Mouse (Mus musculus) midbrain, embryonic 12.5 days (tissue): ENCODE measurements around the gene Zfp771. TPM values are rescaled to one million over a fixed set of nuclear protein-coding genes. Genes with fewer than 3 reads are reported as not detected.

Experiments
- ATAC-seq: fragments of 200-750 bp; cut with Nextera tagmentation; 2 replicates; pipeline ENCODE4 v1.8.0; 2017; ENCODE audit warnings: low read depth, moderate TSS enrichment, moderate library complexity; ENCODE audit not compliant: low FRiP score
- H3K27ac ChIP-seq: fragments of 300-500 bp; sonication (generic); replicated peaks from 2 replicates; pipeline ENCODE4 v1.5.1; 2016; ENCODE audit warnings: mild to moderate bottlenecking
- H3K27me3 ChIP-seq: fragments of 300-500 bp; sonication (generic); 2 replicates; pipeline ENCODE4 v1.6.1; 2016; ENCODE audit warnings: mild to moderate bottlenecking
- H3K36me3 ChIP-seq: fragments of 300-500 bp; sonication (generic); 2 replicates; pipeline ENCODE4 v1.6.1; 2016
- H3K4me1 ChIP-seq: fragments of 300-500 bp; sonication (generic); 2 replicates; pipeline ENCODE4 v1.6.1; 2016
- H3K4me2 ChIP-seq: fragments of 300-500 bp; sonication (generic); replicated peaks from 2 replicates; pipeline ENCODE4 v1.6.1; 2016; ENCODE audit warnings: mild to moderate bottlenecking, moderate library complexity
- H3K4me3 ChIP-seq: fragments of 300-500 bp; sonication (generic); 2 replicates; pipeline ENCODE4 v1.5.1; 2016; ENCODE audit warnings: mild to moderate bottlenecking
- H3K9ac ChIP-seq: fragments of 300-500 bp; sonication (generic); replicated peaks from 2 replicates; pipeline ENCODE4 v1.6.1; 2016; ENCODE audit warnings: mild to moderate bottlenecking, moderate library complexity
- H3K9me3 ChIP-seq: fragments of 300-500 bp; sonication (generic); 2 replicates; pipeline ENCODE4 v1.6.1; 2016; ENCODE audit warnings: mild to moderate bottlenecking
- WGBS: fragments of 180-500 bp; shearing (Covaris S2); methylation state at CpG from one replicate; pipeline ENCODE4 v1.1.7; 2016; 5-methylcytosine and 5-hydroxymethylcytosine counted together
- polyA plus RNA-seq: library from polyadenylated mRNA; unstranded; fragments of >200 nt; fragmentation: Nextera tagmentation; extraction: Ambion mirVana; gene quantifications from 2 replicates; pipeline ENCODE4 v1.2.1, GENCODE M21; 2016

The Zfp771 gene
- polyA plus RNA-seq = 55.0 and 62.0 TPM in 2 replicates

DNA sequence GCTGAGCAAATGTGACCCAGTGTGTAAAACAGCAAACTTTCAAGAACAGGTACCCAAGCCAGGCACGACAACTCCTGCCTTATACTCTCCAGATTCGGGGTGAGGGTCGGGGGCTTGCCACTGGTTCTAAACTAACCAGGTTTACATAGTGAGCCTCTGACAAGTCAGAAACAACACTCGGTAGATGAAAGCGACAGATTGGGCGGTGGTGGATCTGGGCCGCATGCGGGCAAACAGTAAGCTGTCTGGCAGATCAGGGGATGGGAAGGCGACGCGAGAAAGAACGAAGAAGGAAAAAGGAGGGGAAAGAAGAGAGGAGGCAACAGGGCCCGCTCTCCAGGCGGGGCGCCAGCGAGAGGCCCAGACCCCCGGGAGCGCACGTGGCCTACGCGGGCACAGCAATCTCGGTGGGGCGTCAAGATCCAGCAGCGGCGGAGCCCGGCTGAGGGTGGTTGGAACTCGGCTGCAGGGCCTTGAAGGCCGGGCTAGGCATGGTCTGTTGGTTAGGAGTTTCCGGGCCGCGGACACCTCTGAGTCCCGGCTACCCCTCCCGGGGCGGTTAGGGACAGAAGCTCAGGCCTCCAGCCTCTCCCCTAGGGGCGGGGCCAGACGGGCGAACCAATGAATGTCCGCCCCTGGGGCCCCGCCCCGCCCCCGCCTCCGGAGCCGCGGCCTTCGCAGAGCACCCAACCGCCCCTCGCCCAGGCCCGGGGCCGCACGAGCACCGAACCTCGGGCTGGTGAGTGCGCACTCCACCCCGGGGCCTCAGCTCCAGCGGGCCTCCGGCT lies at the start of gene Zfp771:
Gene Zfp771, plus strand, starts transcription at position 405 of the 788 bp plus-strand sequence.
- Histone ChIP-seq H3K9ac (peak within 1 kb of the TSS; percentile 82), H3K27ac (peak within 1 kb of the TSS; percentile 83), H3K4me3 (peak within 1 kb of the TSS; percentile 60), H3K36me3 (peaks cover 14% of the 10 kb centered on the region), H3K4me1 (peaks cover 28% of the 10 kb centered on the region), H3K4me2 (peak within 1 kb of the TSS; percentile 78), H3K9me3 (no peaks in the 10 kb centered on the region), H3K27me3 (no peaks in the 10 kb centered on the region)
- peak; percentile 97 for ATAC-seq
- 1% methylated on average over 39 of the region's 56 CpGs for WGBS

DNA sequence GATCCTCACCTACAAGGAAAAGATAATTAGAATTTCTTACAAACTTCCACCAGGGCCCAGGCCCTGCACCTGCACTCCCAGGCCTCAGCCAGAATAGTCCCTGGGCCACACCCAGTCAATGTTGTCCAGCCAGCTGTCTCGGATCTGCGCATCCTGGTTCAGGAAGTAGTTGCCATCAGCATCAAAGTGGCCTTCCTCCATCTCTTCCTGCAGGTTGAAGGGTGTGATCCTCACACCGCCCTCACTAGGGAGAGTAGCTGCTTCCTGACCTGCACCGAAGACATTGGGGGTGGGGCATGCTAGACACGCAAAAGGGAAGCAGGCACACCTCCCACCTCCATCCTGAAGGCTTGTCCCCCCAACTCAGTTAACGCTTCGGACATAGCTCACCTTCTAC lies 49.4 kb upstream of the Zfp771 start:
- peaks cover 71% of the 10 kb centered on the region for H3K36me3 ChIP-seq
- H3K9ac ChIP-seq = peak overlapping the region; percentile 84
- peak overlapping the region; percentile 86 for H3K4me2 ChIP-seq
- H3K27me3 ChIP-seq = no peaks in the 10 kb centered on the region
- no peak for ATAC-seq
- H3K4me3 ChIP-seq = peak overlapping the region; percentile 86
- no peak overlapping the region for H3K27ac ChIP-seq
- H3K4me1 ChIP-seq = peaks cover 28% of the 10 kb centered on the region
- 88% methylated on average over 7 of the region's 7 CpGs for WGBS
- H3K9me3 ChIP-seq = no peaks in the 10 kb centered on the region

DNA sequence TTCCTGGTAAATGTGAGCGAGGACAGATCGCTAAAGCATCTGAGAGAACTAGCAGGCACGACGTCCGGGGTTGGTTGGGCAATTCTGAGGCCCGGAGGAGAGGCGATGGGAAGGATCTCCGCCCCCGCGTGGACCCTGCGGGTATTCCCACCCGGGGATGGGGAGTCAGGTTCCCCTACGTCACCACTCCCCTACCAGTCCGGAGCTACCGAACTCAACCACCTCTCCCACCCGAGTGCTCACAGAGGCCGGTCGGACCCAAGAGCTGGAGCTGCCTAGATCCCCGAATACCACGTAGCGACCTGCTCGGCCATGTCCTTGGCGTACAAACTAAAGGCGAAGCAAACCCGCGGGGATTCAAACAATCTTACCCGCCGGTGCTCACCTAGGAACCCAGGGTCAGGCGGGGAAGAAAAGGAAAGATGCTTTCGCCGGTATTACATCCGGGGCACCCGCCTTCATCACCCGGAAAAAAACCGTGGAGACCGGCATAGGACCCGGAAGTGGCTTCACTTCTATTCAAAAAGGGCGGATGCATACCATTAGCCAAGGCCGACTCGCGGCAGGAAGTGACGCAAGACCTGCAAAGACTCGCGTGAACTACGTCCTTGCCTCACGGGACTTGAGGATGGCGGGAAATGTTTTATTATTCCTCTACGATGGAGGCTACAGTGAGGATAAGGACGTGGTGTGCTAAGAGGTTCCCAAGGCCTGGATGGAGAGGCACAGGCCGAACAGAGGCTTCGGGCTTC lies 48.4 kb upstream of the Zfp771 start, which contains the start of gene Cd2bp2:
Gene Cd2bp2, minus strand, starts transcription at position 507 of the 752 bp plus-strand sequence.
- H3K4me3 ChIP-seq = peak within 1 kb of the TSS; percentile 86
- H3K9ac ChIP-seq = peak within 1 kb of the TSS; percentile 84
- no peaks in the 10 kb centered on the region for H3K27me3 ChIP-seq
- peak within 1 kb of the TSS; percentile 86 for H3K4me2 ChIP-seq
- ATAC-seq = peak; percentile 97
- H3K36me3 ChIP-seq = peaks cover 79% of the 10 kb centered on the region
- H3K27ac ChIP-seq = peak within 1 kb of the TSS; percentile 85
- peaks cover 28% of the 10 kb centered on the region for H3K4me1 ChIP-seq
- H3K9me3 ChIP-seq = no peaks in the 10 kb centered on the region
- under 1% methylated on average over 51 of the region's 51 CpGs for WGBS

DNA sequence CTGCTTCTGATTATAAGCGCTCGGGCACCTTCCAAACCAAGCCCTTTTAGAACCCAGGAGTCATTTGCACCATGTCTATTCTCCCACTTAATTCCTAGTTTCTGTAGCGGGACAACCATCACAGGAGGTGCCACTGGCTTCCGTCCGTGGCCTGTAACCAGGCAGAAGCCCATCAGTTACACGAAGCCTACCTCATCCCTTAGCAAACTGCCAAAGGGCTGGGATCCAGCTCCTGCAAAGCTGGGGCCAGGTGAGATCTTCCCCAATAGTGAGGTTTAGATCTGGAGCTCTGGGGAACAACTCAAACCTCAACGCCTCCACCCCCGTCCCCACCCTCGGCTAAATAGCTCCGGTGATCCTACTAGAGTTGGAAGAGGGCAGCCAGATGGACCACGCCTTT lies 47.6 kb upstream of the Zfp771 start:
- H3K36me3 ChIP-seq = peaks cover 80% of the 10 kb centered on the region
- no peaks in the 10 kb centered on the region for H3K9me3 ChIP-seq
- no peak for ATAC-seq
- H3K4me2 ChIP-seq = peak overlapping the region; percentile 77
- peaks cover 28% of the 10 kb centered on the region for H3K4me1 ChIP-seq
- H3K9ac ChIP-seq = peak overlapping the region; percentile 84
- H3K27ac ChIP-seq = peak overlapping the region; percentile 79
- 61% methylated on average over 11 of the region's 11 CpGs for WGBS
- peak overlapping the region; percentile 86 for H3K4me3 ChIP-seq
- no peaks in the 10 kb centered on the region for H3K27me3 ChIP-seq

DNA sequence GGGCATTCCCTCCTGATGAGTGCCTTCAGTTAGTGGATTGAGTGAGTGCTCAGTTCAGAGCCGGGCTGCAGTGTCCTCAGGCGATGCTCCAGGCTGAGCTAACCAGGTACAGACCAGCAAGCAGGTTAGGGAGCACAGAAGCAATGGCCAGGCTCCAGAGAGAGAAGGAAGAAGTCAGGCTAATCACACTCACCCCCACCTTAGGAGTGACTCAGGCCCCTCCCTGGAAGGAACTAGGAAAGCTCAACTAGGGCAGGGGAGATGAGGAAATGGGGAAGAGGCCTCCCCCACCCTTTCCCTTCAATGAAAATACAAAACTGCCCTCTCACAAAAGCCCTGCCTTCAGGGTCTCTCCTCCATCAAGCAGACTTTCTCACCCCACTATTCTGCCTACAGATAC lies 37.5 kb upstream of the Zfp771 start:
- Histone ChIP-seq H3K4me1 (peaks cover 29% of the 10 kb centered on the region), H3K4me2 (peak overlapping the region; percentile 88), H3K9me3 (no peaks in the 10 kb centered on the region), H3K4me3 (peak overlapping the region; percentile 74), H3K9ac (peak overlapping the region; percentile 89), H3K27me3 (no peaks in the 10 kb centered on the region), H3K27ac (no peak overlapping the region), H3K36me3 (peaks cover 29% of the 10 kb centered on the region)
- WGBS = 66% methylated on average over 2 of the region's 2 CpGs
- no peak for ATAC-seq

DNA sequence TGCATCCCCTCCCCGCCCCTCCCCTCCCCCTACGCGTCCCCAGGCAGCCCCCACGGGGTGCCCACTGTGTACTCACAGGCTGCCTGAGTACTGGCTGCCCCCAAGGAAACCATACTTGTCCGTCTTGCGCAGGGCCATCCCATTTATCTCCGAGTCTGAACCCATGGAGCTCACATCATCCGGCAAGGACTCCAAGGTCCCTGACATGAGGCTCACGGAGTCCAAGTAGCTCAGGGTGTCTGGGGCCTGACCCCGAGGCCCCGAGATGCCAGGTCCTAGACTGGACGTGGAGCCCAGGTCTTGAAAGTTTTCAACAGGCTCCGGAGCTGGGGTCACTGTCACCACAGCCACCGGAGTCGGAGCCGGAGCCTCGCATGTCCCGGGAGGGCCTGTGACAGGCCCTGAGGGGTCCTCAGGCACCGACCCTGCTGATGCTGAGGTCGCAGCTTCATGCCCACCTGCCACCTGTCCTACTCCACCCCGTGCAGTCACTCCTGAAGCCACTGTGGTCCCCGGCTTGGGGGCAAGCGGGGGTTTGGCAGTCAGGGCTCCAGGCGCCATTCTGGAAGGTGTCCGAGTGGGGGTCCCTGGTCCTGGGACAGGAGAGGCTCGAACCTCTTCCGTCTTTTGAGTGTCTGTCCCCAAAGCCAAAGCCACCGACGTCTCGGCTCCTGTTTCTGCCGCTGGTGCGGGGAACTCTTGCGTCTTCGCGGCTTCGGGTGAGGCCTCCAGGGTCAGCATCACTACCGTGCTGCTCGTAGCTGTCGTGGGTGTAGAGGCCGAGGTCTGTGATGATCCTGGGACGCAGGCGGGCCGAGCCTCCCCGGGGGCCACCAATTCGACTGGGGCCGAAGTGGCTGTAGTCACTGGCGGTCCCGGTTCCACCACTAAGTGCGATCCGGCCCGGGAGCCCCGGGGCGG lies 36.4 kb upstream of the Zfp771 start:
- peak overlapping the region; percentile 80 for H3K27ac ChIP-seq
- WGBS = under 1% methylated on average over 53 of the region's 53 CpGs
- peaks cover 21% of the 10 kb centered on the region for H3K36me3 ChIP-seq

DNA sequence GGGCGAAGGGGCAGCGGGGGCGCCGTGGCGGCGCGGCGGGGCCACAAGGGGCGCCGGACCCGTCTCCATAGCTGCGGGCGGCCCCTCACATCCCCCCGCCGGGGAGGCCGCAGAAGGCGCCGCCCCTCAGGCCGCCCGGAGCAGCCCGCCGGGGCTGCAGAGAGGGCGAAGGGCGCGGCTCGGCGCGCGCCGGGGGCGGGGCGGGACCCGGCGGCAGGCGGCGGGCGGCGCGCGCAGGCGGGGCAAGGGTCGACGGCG lies 35.9 kb upstream of the Zfp771 start, which contains the start of gene Tbc1d10b:
Gene Tbc1d10b, minus strand, starts transcription at position 174 of the 258 bp plus-strand sequence.
- H3K4me1 ChIP-seq = peaks cover 29% of the 10 kb centered on the region
- no peaks in the 10 kb centered on the region for H3K27me3 ChIP-seq
- WGBS = under 1% methylated on average over 22 of the region's 44 CpGs
- peak within 1 kb of the TSS; percentile 84 for H3K27ac ChIP-seq
- H3K4me3 ChIP-seq = peak within 1 kb of the TSS; percentile 74
- peak within 1 kb of the TSS; percentile 89 for H3K9ac ChIP-seq
- H3K36me3 ChIP-seq = peaks cover 15% of the 10 kb centered on the region
- peak within 1 kb of the TSS; percentile 88 for H3K4me2 ChIP-seq
- ATAC-seq = peak; percentile 56
- no peaks in the 10 kb centered on the region for H3K9me3 ChIP-seq

More for the DNA sequence above, 36.4 kb upstream of the Zfp771 start:
- peak overlapping the region; percentile 74 for H3K4me3 ChIP-seq
- H3K4me1 ChIP-seq = peaks cover 29% of the 10 kb centered on the region
- peak overlapping the region; percentile 89 for H3K9ac ChIP-seq
- H3K9me3 ChIP-seq = no peaks in the 10 kb centered on the region
- peak overlapping the region; percentile 88 for H3K4me2 ChIP-seq
- H3K27me3 ChIP-seq = no peaks in the 10 kb centered on the region
- ATAC-seq = peak; percentile 9

DNA sequence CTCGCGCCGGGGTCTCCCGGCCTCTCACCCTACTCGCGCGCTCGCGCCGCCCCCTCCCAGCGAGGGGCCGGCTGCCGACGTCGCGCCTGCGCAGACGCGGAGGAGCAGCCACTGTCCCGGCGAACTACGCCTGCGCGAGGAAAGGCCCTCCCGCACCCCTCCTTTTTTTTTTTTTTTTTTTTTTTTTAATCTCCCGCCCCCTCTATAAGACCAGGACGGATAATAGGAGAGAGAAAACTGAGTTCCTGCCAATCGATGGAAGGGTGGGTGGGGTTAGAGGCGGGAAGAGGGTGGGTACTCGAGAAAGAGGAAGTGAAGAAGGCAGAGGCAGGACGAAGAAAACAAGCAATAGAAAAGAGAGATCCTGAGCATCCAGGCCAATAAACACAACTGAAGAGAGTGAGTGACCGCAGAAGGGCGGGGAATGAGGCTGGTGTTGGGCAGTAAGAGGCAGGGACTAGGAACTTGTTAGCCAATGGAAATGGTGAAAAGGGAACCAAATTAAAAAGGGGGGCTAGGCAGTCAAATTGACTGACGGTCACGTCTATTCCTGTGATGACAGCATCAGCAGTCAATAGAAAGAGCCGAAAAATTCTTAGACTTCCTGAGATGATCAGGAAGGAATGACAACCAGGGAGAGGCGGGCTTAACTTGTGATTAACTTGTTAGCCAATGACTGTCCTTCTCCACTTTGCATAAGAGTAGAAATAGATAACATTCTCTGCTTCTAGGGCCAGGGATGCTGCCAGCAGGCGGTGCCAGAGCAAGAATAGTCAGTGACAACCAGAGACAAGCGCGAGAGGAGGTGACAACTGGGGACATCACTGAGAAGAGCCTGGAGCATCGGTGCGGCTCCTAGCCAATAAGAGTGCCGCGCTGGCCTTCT lies 35.3 kb upstream of the Zfp771 start, which contains the start of gene Mylpf:
Gene Mylpf, plus strand, starts transcription at position 338 of the 886 bp plus-strand sequence.
- Histone ChIP-seq H3K27ac (peak within 1 kb of the TSS; percentile 84), H3K9ac (peak within 1 kb of the TSS; percentile 89), H3K9me3 (no peaks in the 10 kb centered on the region), H3K27me3 (peaks cover 2% of the 10 kb centered on the region), H3K4me3 (peak within 1 kb of the TSS; percentile 74), H3K4me2 (peak within 1 kb of the TSS; percentile 88), H3K36me3 (peaks cover 9% of the 10 kb centered on the region; the same call in 1 of the 2 replicates), H3K4me1 (peaks cover 29% of the 10 kb centered on the region)
- WGBS = under 1% methylated on average over 37 of the region's 44 CpGs
- peak; percentile 94 for ATAC-seq

DNA sequence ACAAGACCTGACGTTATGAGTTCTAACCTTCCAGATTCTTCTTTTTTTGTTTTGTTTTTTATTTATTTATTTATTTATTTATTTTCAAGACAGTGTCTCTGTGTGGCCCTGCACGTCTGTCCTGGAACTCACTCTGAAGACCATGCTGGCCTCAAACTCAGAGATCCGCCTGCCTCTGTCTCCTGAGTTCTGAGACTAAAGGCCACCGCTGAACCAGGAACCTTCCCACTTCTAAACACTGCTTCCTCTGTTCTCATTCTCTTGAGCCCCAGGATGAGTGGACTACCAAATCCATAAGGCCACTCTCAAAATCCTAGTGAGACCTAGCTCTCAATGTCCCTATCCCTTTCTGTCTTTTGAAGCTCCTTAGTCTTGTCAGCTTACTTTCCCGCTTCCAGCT lies 34.2 kb upstream of the Zfp771 start:
- H3K4me1 ChIP-seq = peaks cover 28% of the 10 kb centered on the region
- no peaks in the 10 kb centered on the region for H3K9me3 ChIP-seq
- H3K9ac ChIP-seq = peak overlapping the region; percentile 35; the same call in 1 of the 2 replicates
- H3K36me3 ChIP-seq = 0 out of 2 replicates have a peak, but pooled peaks cover 7% of the 10 kb centered on the region
- WGBS = 81% methylated on average over 5 of the region's 5 CpGs
- H3K4me3 ChIP-seq = no peak overlapping the region
- peaks cover 13% of the 10 kb centered on the region for H3K27me3 ChIP-seq
- peak overlapping the region; percentile 64 for H3K4me2 ChIP-seq
- H3K27ac ChIP-seq = peak overlapping the region; percentile 84
- ATAC-seq = no peak

DNA sequence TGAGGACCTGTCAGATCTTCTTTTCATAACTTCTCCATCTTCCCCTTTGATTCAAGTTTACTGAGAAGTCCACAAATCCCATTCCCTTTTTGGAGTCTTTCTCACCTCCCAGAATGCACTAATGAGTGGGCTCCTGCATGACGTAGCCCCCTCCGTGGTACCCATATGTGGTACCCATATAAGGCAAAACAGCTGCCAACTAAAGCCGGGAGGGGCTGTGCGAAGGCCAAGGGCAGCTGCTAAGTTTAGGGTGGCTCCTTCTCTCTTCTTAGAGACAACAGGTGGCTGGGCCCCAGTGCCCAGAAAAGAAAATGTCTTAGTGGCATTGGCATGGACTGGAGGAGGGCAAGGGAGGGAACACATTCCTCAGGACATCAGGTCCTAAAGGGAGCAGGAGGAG lies 33.8 kb upstream of the Zfp771 start:
- Histone ChIP-seq H3K9ac (no peak overlapping the region), H3K4me1 (peaks cover 24% of the 10 kb centered on the region), H3K9me3 (no peaks in the 10 kb centered on the region), H3K27me3 (peaks cover 16% of the 10 kb centered on the region), H3K36me3 (0 out of 2 replicates have a peak, but pooled peaks cover 3% of the 10 kb centered on the region), H3K4me3 (no peak overlapping the region), H3K27ac (no peak overlapping the region), H3K4me2 (no peak overlapping the region)
- ATAC-seq = no peak
- 92% methylated on average over 4 of the region's 4 CpGs for WGBS
